Mouse (Mus musculus): ENCODE measurements around the gene Ripk3.

Ripk3 gene

GRCm38 (mm10) chr14:55795380-55796163, 6.9 kb upstream of the Ripk3 start:
- DNase-seq (ENCODE audit: low read depth, low spot score) = peak; percentile 84

GRCm38 (mm10) chr14:55793946-55794345, 5.3 kb upstream of the Ripk3 start:
- DNase-seq (ENCODE audit: low read depth, low spot score) = peak; percentile 85

- no peak for DNase-seq (ENCODE audit: low read depth, low spot score)
Measured at GRCm38 (mm10) chr14:55793461-55793860, 4.8 kb upstream of the Ripk3 start.

- no peak for DNase-seq (ENCODE audit: low read depth, low spot score)
Measured at GRCm38 (mm10) chr14:55787731-55788130, 934 bp downstream of the Ripk3 start.

GRCm38 (mm10) chr14:55785195-55785594, 3.5 kb downstream of the Ripk3 start:
- DNase-seq (ENCODE audit: low read depth, low spot score) = no peak

DNA sequence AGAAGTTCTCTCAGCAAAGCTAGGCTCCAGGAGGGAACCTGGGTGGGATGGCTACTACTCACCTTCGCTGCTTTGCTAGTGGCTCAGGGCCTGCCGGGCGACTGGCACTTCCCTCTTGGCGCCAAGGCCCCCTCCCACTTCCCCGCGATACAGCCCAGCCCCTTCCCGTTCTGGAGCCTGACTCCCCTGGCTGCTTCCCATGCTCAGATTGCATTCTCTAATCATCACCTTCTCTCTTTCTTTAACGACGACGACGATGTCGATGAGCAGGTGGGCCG, 4.8 kb downstream of the Ripk3 start, which contains the start of gene Adcy4:
Gene Adcy4 (minus strand): TSS at position 138 of the 278 bp plus-strand sequence.
- no peak for DNase-seq (ENCODE audit: low read depth, low spot score)

DNA sequence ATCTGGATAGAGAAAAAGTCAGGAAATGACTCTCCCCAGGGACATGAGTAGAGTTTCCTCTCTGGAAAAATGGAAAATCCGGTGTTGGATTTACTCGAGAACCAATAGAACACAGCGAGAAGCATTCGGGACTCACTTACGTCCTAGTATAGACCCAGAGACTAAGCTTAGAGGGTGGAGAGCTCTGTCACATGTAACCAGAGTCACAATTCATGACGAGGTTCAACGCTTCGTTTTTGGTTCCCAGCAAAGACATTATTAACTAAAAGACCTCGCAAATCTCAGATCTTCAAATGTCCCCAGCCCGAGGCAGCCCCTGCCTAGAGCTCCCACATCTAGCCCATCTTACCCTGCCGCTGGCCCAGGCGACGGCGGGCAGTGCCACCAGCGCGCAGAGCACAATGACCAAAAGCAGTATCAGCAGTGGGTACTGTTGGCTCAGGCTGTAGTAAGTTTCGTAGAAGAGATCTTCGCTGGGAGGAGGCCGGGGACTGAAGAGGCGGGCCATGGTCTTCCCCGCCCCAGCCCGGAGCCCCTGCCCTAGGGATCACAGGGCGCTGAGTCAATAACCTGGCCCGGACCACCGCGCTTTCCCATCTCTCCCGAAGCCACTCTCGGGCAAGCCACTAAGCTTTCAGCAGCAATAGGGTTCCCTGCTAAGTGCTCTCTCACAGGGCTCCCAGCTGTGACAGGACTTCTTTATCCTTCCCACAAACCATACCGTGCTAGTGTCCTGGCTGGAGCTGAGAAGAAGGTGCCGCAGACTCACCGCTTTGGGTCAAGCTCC, 5.3 kb downstream of the Ripk3 start:
- peak; percentile 68 for DNase-seq (ENCODE audit: low read depth, low spot score)

DNA sequence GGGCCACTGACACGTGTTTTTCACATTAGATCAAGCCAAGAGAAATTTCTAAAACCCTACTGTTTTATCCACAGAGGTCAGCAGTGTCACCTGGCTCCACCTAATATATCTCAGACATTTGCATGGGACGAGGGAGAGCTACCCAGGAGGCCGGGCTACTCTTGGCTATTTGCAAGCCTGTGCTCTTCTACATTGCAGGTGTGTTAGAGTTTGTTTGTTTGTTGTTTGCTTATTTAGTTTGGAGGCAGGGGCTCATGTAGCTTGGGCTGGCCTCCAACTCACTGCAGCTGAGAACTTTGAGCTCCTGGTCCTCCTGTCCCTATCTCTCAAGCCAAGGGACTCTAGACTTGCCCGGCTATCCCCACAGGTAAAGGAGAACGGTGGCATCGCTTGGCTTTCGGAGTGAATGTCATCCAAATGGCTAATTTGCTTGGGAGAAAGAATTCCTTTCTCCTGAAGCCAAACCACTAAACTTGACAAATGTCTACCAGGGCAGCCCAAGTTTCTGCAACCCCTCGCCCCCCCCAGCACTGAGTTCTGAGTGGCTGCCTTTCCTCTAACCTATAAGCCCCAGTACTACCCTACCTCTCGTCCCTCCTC, 6.2 kb downstream of the Ripk3 start:
- no peak for DNase-seq (ENCODE audit: low read depth, low spot score)

GRCm38 (mm10) chr14:55781310-55781709, 7.4 kb downstream of the Ripk3 start:
- DNase-seq (ENCODE audit: low read depth, low spot score) = peak; percentile 84

- DNase-seq (ENCODE audit: low read depth, low spot score) = no peak
Measured at GRCm38 (mm10) chr14:55780736-55781135, 7.9 kb downstream of the Ripk3 start.

GRCm38 (mm10) chr14:55779656-55780055, 9.0 kb downstream of the Ripk3 start:
- DNase-seq (ENCODE audit: low read depth, low spot score) = no peak

DNA sequence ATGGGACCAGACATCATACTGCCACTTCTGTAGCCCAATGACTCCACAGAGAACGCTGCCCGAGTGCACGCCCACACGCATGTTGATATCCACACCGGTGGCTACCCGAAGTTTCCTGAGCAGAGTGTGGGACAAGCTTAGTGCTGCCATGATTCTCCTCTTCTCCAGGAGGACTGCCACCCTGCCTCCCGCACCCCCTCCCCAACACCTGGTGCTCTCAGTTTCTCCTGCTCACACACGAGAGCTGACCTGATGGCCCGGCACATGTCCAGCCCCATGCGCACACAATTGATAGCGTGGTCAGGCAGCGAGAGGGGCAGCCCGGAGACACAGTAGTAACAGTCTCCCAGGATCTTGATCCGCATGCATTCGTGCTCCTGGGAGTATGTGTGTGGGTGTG, 10.0 kb downstream of the Ripk3 start:
- DNase-seq (ENCODE audit: low read depth, low spot score) = no peak

- no peak for DNase-seq (ENCODE audit: low read depth, low spot score)
Measured at GRCm38 (mm10) chr14:55777806-55778205, 10.9 kb downstream of the Ripk3 start.

GRCm38 (mm10) chr14:55777176-55777575, 11.5 kb downstream of the Ripk3 start:
- DNase-seq (ENCODE audit: low read depth, low spot score) = no peak

GRCm38 (mm10) chr14:55776711-55777110, 12.0 kb downstream of the Ripk3 start:
- DNase-seq (ENCODE audit: low read depth, low spot score) = no peak

GRCm38 (mm10) chr14:55769087-55769703, 19.5 kb downstream of the Ripk3 start:
- no peak for DNase-seq (ENCODE audit: low read depth, low spot score)

DNA sequence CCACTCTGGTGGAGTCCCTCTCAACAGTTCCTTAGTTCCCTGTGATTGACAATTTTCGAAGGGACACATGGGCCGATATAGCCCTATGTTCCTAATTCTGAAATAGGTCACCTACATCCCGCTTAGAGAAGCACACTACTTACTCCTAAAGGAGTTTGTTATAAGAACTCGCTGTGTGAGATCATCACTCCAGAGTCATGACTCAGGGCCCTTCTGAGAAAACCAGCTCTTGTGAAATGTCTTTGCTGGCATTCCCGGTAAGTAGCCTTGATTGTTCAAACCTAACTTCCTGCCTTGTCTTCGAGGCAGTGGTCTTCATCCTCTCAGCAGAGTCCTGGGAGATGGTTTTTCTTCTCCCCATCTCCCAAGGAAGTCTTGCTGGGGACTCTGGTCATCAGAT, 20.1 kb downstream of the Ripk3 start:
- DNase-seq (ENCODE audit: low read depth, low spot score) = peak; percentile 61

DNA sequence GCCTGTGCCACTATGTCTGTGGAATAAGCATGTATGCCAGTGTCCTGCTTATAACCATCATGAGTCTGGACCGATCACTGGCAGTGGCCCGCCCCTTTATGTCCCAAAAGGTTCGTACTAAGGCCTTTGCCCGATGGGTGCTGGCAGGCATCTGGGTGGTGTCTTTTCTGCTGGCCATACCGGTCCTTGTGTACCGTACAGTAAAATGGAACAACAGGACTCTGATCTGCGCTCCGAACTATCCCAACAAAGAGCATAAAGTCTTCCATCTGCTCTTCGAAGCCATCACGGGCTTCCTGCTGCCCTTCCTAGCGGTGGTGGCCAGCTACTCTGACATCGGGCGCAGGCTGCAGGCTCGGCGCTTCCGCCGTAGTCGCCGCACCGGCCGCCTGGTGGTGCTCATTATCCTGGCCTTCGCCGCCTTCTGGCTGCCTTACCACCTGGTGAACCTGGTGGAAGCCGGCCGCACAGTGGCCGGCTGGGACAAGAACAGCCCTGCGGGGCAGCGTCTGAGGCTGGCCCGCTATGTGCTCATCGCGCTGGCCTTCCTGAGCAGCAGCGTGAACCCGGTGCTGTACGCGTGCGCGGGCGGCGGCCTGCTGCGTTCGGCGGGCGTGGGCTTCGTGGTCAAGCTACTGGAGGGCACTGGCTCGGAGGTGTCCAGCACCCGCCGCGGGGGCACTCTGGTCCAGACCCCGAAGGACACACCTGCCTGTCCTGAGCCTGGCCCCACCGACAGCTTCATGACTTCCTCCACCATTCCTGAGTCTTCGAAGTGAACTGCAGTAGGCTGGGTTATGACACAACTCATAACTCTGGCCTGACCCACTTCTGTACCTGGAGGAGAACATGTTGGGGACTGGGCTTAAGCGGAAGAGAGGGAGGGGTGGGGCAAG, 20.9 kb downstream of the Ripk3 start:
- DNase-seq (ENCODE audit: low read depth, low spot score) = no peak

GRCm38 (mm10) chr14:55765696-55766095, 23.0 kb downstream of the Ripk3 start, which contains the start of gene Ltb4r1:
Ltb4r1 (plus strand) TSS chr14:55765962.
- no peak for DNase-seq (ENCODE audit: low read depth, low spot score)

DNA sequence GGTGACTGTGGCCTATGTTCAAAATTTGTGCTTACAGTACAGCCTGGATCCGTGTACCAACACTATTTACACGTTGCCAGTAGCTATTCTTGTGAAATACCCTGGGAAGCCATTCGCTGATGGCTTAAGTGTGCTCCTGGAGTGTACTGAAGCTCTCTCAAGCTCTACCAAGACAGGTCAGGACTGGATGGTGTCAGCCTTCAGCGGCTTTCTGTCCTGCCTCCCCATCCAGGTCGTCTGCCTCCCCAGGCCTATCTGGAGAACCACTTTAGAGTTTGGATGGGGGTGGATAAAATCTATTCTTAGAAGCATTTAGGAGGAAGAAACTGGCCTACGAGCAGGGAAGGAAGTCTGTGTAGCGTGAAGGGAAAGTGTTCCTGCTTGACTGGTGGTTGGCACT, 25.5 kb downstream of the Ripk3 start:
- no peak for DNase-seq (ENCODE audit: low read depth, low spot score)
